Mouse (Mus musculus) regulatory T cell (primary cell): ENCODE data around the gene Yju2.

Experiments used
- in situ Hi-C: fragments of 300-600 bp; cut with MboI, MseI; formaldehyde crosslinking; loops from one replicate; pipeline ENCODE4 v1.15.1; 2025; ENCODE audit warnings: high pct_unique_total_duplicates

The Yju2 gene

DNA sequence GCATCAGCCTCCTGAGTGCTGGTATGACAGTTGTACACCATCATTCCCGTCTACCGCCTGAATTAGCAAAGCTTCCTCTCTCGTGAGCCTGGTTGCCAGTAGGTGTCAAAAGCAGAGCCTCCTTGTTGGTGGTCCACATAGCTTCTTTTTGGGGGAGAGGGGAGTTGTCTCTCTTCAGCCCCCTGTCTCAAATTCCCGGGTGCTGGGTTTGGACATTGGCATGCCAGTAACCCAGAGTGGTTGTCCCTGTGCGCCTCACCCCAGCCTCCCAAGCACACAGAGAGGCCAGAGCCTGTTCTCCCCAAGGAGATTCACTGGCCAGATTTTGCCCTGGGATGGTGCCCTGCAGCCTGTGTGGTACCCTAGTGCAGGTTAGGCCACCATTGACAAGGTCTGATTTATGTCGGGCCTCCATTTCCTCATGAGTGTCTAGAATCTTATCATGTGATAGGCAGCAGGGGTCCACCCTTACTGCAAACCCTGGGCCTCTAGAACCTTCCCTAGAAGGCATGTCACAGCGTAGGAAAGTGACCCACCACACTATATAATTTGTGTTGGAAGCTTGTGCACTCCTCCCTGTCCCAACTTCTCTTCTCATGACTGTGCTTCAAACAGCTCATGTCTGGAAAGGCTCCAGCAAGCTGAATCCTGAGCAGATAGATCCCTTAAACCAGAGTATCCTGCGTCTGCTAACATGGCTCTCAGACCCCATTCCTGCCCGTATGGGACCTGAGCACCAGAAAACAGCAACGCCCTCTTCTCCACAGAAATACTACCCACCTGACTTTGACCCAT, 1.2 kb downstream of the Yju2 start:
- in situ Hi-C loops, result loop anchor here (25.0 kb wide), 1 partner anchor 248 kb away; the partner anchor contains the start of gene Pot1b

GRCm38 (mm10) chr17:55960791-55961190, 1.9 kb downstream of the Yju2 start:
- in situ Hi-C loops, result loop anchor here (25.0 kb wide), 1 partner anchor 248 kb away; the partner anchor contains the start of gene Pot1b

- in situ Hi-C loops, result loop anchor here (25.0 kb wide), 1 partner anchor 249 kb away; the partner anchor contains the start of gene Pot1b
Observed at GRCm38 (mm10) chr17:55961631-55962030, 2.7 kb downstream of the Yju2 start.

DNA sequence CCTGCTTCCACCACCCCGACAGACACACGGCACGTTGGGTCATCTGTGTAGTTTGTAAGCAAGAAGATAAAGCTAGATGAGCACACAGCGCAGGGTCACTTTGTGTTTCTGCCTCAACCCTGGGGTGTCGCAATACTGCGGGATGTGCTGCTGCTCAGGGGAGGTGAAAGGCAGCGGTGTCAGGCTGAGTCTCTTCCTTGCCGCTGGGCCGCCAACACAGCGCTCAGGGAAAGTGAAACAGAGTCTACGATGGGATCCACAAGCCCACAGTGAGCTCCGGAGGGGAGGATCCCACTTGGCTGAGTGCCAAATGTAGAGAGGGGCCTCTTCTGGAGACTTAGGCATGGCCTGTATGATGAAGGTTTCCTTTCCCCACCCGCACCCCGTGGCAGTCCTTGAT, 4.3 kb downstream of the Yju2 start:
- in situ Hi-C loops, result loop anchor here (25.0 kb wide), 1 partner anchor 251 kb away; the partner anchor contains the start of gene Pot1b

DNA sequence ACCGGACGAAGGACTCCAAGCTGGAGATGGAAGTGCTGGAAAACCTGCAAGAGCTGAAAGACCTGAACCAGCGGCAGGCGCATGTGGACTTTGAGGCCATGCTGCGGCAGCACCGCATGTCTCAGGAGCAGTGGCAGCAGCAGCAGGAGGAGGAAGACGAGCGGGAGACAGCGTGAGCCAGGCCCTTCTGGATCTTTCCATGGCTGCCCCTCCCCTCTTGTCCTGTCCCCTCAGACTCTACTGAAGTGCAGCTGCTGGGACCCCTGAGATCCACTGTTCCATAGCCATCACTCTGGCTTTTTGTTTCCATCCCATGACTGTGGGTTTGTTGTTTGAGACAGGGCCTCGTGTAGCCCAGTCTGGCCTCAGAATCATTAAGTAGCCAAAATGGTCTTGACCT, 5.6 kb downstream of the Yju2 start:
- in situ Hi-C loops, result loop anchor here (25.0 kb wide), 1 partner anchor 252 kb away; the partner anchor contains the start of gene Pot1b

DNA sequence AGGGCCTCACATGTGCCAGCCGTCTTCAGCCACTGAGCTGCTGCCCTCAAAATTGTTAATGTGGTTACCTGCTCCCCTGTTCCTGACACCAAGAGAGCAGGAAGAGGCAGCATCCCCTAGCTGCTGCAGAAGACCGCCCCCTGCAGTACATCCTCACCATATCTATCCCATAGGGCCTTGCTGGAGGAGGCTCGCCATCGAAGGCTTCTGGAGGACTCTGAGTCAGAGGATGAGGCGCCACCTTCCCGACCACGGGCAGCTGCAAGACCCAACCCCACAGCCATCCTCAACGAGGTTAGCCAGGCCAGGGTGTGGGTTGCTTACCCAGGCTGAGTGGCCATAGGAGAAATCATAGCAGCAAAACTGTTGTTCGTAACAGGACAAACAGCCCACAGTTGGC, 6.1 kb downstream of the Yju2 start:
- in situ Hi-C loops, result loop anchor here (5.0 to 25.0 kb wide), 2 partner anchors 52 to 253 kb away; partner anchors contain the start of gene Pot1b

- in situ Hi-C loops, result loop anchor here (5.0 to 25.0 kb wide), 2 partner anchors 50 to 255 kb away; partner anchors contain the start of gene Pot1b
Observed at GRCm38 (mm10) chr17:55967186-55967585, 8.3 kb downstream of the Yju2 start.

DNA sequence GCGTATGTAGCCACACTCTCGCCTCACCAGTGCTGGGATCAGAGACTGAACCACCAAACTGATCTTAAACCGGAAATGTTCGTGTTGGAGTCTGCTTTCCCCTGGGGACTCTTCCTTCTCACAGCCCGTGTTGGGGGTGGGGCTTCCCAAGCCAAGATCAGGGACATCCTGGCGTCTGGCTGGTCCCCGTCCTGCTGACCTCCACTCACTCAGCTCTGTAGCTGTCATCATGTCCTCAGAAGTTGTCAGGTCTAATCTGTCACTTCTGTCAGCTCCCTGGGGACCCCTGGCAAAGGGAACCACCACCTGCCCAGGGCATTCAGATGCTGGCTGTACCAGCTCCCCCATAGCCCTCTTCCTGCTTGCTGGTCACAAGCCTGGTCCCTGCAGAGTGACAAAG, 9.3 kb downstream of the Yju2 start:
- in situ Hi-C loops, result loop anchor here (5.0 to 25.0 kb wide), 2 partner anchors 49 to 256 kb away; partner anchors contain the start of gene Pot1b

GRCm38 (mm10) chr17:55969560-55969959, 10.7 kb downstream of the Yju2 start:
- in situ Hi-C loops, result loop anchor here (5.0 to 25.0 kb wide), 2 partner anchors 48 to 257 kb away; partner anchors contain the start of gene Pot1b

DNA sequence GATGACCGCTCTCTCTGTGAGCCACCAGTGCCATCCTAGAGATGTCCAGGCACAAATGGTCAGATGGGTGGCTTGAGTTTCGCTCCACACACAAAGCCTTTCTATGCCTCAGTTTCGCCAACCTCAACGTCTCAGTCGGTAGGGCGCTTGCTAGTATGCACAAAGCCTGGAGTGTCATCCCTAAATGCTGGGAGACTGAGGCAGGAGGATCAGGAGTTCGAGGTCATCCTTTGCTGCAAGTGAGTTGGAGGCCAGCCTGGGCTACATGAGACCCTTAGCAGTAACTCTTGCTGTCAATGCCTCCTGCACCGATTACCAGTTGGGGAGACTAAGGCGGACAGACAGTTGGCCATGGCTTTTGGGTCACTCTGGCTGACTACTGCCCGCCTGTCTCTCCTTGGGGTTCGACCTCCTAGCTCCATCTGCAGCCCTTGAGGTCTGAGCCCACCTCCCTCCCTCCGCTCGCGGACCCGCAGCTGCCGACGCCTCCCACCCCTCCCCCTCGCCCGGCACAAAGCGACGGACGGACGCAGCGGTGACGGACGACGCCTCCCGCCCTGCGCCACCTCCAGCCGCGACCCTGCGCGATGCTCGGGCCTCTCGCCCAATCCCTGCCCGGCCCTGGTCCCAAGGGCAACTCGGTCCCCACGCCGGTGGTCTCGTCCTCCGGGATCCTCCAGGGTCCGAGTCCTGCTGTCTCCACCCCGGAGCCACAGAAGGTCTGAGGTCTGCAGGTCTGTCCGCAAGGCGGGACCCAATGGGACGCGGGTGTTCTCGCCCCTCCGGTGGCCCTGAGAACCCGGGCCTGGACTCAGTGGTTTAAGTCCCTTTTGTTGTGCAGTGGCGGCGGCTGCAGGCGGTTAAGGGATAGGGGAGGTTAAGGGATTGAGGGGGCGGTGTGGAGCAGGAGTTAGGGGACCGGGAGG, 11.3 kb downstream of the Yju2 start, which contains the start of gene Shd:
Shd (plus strand) TSS at position 502 of the 926 bp plus-strand sequence.
- in situ Hi-C loops, result loop anchor here (5.0 to 25.0 kb wide), 2 partner anchors 47 to 258 kb away; partner anchors contain the start of gene Pot1b

DNA sequence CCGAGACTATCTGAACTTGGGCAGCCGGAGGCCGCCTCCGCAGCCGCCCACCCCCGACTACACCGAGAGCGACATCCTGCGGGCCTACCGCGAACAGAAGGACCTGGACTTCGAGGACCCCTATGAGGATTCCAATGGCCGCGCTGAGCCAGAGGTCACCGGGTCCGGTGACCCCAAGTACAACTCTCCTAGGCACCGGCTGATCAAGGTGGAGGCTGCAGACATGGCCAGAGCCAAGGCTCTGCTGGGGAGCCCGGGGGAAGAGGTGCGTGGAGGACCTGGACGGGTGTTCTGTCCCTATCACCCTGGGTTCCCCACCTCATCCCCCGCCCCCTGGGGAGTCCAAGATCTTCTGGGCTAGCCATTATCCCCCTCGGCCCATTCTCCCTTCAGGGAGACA, 12.6 kb downstream of the Yju2 start:
- in situ Hi-C loops, result loop anchor here (25.0 kb wide), 1 partner anchor 259 kb away; the partner anchor contains the start of gene Pot1b

DNA sequence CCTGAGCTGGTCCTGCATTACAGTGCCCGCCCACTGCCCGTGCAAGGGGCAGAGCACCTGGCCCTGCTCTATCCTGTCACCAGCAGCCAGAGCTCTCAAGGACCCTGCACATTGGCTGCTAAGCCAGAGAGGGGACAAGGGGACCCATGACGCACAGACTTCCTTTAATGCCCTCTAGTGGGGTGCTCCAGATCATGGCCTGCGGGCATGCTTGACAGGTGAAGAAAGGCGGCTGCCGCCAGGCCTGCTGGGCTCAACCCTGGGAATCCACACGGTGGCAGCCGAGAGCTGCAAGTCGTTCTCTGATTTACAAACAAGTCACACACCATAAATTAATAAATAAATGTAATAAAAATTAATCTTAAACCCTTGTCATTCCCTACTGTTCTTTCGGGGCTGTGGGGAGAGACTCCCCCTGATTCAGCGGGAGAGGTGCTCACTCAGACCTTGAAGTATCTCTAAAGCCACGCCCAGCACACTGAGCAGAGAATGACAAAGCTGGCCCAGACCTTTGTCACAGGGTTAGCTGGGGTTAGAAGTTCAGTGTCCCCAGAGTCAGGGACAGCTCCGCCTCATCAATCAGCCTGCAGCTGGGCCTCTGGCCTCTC, 17.5 kb downstream of the Yju2 start:
- in situ Hi-C loops, result no loop called here

GRCm38 (mm10) chr17:55977301-55977700, 18.4 kb downstream of the Yju2 start:
- in situ Hi-C loops, result no loop called here

- in situ Hi-C loops, result no loop called here
Observed at GRCm38 (mm10) chr17:55986030-55986961, 27.4 kb downstream of the Yju2 start, which contains the start of gene Fsd1. Gene Fsd1 (plus strand): TSS chr17:55986509.

- in situ Hi-C loops, result no loop called here
Observed at GRCm38 (mm10) chr17:55990278-55990898, 31.5 kb downstream of the Yju2 start.

DNA sequence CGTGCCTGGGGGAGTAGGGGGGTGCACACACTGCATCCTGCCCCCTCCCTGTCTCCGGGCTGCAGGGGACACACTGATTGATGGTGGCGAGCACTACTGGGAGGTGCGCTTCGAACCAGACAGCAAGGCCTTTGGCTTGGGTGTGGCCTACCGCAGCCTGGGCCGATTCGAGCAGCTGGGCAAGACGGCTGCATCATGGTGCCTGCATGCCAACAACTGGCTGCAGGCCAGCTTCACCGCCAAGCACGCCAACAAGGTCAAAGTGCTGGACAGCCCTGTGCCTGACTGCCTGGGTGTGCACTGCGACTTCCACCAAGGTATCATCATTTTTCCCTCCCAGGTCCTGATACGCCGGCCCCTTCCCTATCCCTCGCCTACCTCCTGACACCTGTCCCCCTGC, 37.1 kb downstream of the Yju2 start:
- in situ Hi-C loops, result no loop called here

DNA sequence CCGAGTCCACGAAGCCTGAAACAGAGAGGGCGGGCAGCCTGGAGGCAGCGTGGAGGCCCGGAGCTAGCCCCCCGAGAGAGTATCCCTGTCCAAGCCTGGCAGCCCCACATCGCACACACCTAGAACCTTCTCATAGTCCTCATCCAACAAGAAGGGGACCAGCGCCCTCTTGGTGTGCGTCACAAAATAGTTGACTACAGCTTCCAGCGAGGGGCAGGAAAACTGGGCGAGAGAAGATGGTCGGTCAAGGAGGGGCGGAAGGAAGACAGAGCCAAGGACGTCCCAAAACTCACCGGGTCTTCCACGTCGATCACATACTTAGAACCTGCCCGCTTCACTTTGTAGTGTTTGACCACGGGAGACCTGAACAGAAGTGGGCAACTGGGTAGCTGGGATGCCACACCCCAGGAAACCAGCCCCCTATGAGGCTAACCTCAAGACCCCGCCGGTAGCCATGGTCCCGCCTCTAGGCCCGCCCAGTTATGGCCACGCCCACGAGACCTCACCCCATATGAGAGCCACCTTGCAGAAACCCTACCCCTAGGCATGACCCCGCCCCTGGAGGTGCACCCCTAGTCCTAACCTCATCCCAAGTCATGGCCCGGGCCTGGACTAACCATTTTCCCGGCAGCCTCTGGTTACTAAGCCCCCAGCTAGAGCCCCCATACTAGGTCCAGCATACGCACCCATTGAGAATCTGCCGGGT, 41.0 kb downstream of the Yju2 start:
- in situ Hi-C loops, result no loop called here

- in situ Hi-C loops, result no loop called here
Observed at GRCm38 (mm10) chr17:56003000-56003399, 44.1 kb downstream of the Yju2 start.
